Mouse (Mus musculus): ENCODE measurements at regions not wholly inside any gene's neighbourhood (a gene's known extent, or its start where the extent isn't known, plus 50 kb on each side); places are given as distances from the start of the nearest gene placed in this dataset.

GRCm38 (mm10) chr13:103460499-103460898 is 126.2 kb upstream of the Mast4 start:
- H3K27me3 ChIP-seq (ENCODE audit: control insufficient read depth, insufficient read depth, low read length), result no peaks in the 10 kb centered on the region
- no peaks in the 10 kb centered on the region for H3K4me1 ChIP-seq (replicated peaks; ENCODE audit: control insufficient read depth, insufficient read depth, low read length)
- no peak overlapping the region for H3K27ac ChIP-seq (ENCODE audit: control insufficient read depth, insufficient read depth, low read length)
- WGBS, result 94% methylated on average over 4 of the region's 4 CpGs
- TF ChIP-seq POLR2A (IDR thresholded peaks at IDR 0.05; ENCODE audit: control insufficient read depth, extremely low read depth, insufficient read depth, low read length, poor library complexity), result no peak
- no peak for TF ChIP-seq CTCF (IDR thresholded peaks at IDR 0.05; ENCODE audit: borderline replicate concordance, control insufficient read depth, extremely low read depth, insufficient read depth, low read length, poor library complexity)
- no peak for DNase-seq
- no peak overlapping the region for H3K4me3 ChIP-seq (ENCODE audit: control insufficient read depth, insufficient read depth, low read length)
- H3K36me3 ChIP-seq (ENCODE audit: control insufficient read depth, insufficient read depth, low read length), result no peaks in the 10 kb centered on the region

- no peak for TF ChIP-seq POLR2A (IDR thresholded peaks at IDR 0.05; ENCODE audit: control insufficient read depth, extremely low read depth, insufficient read depth, low read length, poor library complexity)
- TF ChIP-seq CTCF (IDR thresholded peaks at IDR 0.05; ENCODE audit: borderline replicate concordance, control insufficient read depth, extremely low read depth, insufficient read depth, low read length, poor library complexity), result no peak
- no peak overlapping the region for H3K4me3 ChIP-seq (ENCODE audit: control insufficient read depth, insufficient read depth, low read length)
- 94% methylated on average over 13 of the region's 13 CpGs for WGBS
- no peaks in the 10 kb centered on the region for H3K4me1 ChIP-seq (replicated peaks; ENCODE audit: control insufficient read depth, insufficient read depth, low read length)
- no peak overlapping the region for H3K27ac ChIP-seq (ENCODE audit: control insufficient read depth, insufficient read depth, low read length)
- DNase-seq, result no peak
- no peaks in the 10 kb centered on the region for H3K36me3 ChIP-seq (ENCODE audit: control insufficient read depth, insufficient read depth, low read length)
- no peaks in the 10 kb centered on the region for H3K27me3 ChIP-seq (ENCODE audit: control insufficient read depth, insufficient read depth, low read length)
Observed at GRCm38 (mm10) chr13:103459486-103460147, 125.3 kb upstream of the Mast4 start.

- Histone ChIP-seq H3K4me3 (ENCODE audit: control insufficient read depth, insufficient read depth, low read length) (no peak overlapping the region), H3K27ac (ENCODE audit: control insufficient read depth, insufficient read depth, low read length) (no peak overlapping the region), H3K36me3 (ENCODE audit: control insufficient read depth, insufficient read depth, low read length) (no peaks in the 10 kb centered on the region), H3K4me1 (replicated peaks; ENCODE audit: control insufficient read depth, insufficient read depth, low read length) (no peaks in the 10 kb centered on the region), H3K27me3 (ENCODE audit: control insufficient read depth, insufficient read depth, low read length) (no peaks in the 10 kb centered on the region)
- DNase-seq, result no peak
- TF ChIP-seq POLR2A (IDR thresholded peaks at IDR 0.05; ENCODE audit: control insufficient read depth, extremely low read depth, insufficient read depth, low read length, poor library complexity), result no peak
- no peak for TF ChIP-seq CTCF (IDR thresholded peaks at IDR 0.05; ENCODE audit: borderline replicate concordance, control insufficient read depth, extremely low read depth, insufficient read depth, low read length, poor library complexity)
- 89% methylated on average over 4 of the region's 4 CpGs for WGBS
Observed at GRCm38 (mm10) chr13:103452837-103453236, 118.5 kb upstream of the Mast4 start.

GRCm38 (mm10) chr13:103430589-103430988 is 96.3 kb upstream of the Mast4 start:
- DNase-seq, result no peak
- TF ChIP-seq POLR2A (IDR thresholded peaks at IDR 0.05; ENCODE audit: control insufficient read depth, extremely low read depth, insufficient read depth, low read length, poor library complexity), result no peak
- no peak for TF ChIP-seq CTCF (IDR thresholded peaks at IDR 0.05; ENCODE audit: borderline replicate concordance, control insufficient read depth, extremely low read depth, insufficient read depth, low read length, poor library complexity)
- 88% methylated on average over 3 of the region's 3 CpGs for WGBS

GRCm38 (mm10) chr13:103424011-103424410 is 89.7 kb upstream of the Mast4 start:
- no peaks in the 10 kb centered on the region for H3K27me3 ChIP-seq (ENCODE audit: control insufficient read depth, insufficient read depth, low read length)
- WGBS, result 92% methylated on average over 7 of the region's 7 CpGs
- no peak overlapping the region for H3K27ac ChIP-seq (ENCODE audit: control insufficient read depth, insufficient read depth, low read length)
- H3K4me1 ChIP-seq (replicated peaks; ENCODE audit: control insufficient read depth, insufficient read depth, low read length), result no peaks in the 10 kb centered on the region
- no peaks in the 10 kb centered on the region for H3K36me3 ChIP-seq (ENCODE audit: control insufficient read depth, insufficient read depth, low read length)
- no peak overlapping the region for H3K4me3 ChIP-seq (ENCODE audit: control insufficient read depth, insufficient read depth, low read length)
- DNase-seq, result no peak
- TF ChIP-seq CTCF (IDR thresholded peaks at IDR 0.05; ENCODE audit: borderline replicate concordance, control insufficient read depth, extremely low read depth, insufficient read depth, low read length, poor library complexity) (no peak), POLR2A (IDR thresholded peaks at IDR 0.05; ENCODE audit: control insufficient read depth, extremely low read depth, insufficient read depth, low read length, poor library complexity) (no peak)

More at GRCm38 (mm10) chr13:103430589-103430988, 96.3 kb upstream of the Mast4 start:
- no peaks in the 10 kb centered on the region for H3K36me3 ChIP-seq (ENCODE audit: control insufficient read depth, insufficient read depth, low read length)
- no peaks in the 10 kb centered on the region for H3K27me3 ChIP-seq (ENCODE audit: control insufficient read depth, insufficient read depth, low read length)
- no peaks in the 10 kb centered on the region for H3K4me1 ChIP-seq (replicated peaks; ENCODE audit: control insufficient read depth, insufficient read depth, low read length)
- no peak overlapping the region for H3K27ac ChIP-seq (ENCODE audit: control insufficient read depth, insufficient read depth, low read length)
- no peak overlapping the region for H3K4me3 ChIP-seq (ENCODE audit: control insufficient read depth, insufficient read depth, low read length)

- Histone ChIP-seq H3K27me3 (ENCODE audit: control insufficient read depth, insufficient read depth, low read length) (no peaks in the 10 kb centered on the region), H3K4me3 (ENCODE audit: control insufficient read depth, insufficient read depth, low read length) (no peak overlapping the region), H3K27ac (ENCODE audit: control insufficient read depth, insufficient read depth, low read length) (no peak overlapping the region), H3K36me3 (ENCODE audit: control insufficient read depth, insufficient read depth, low read length) (no peaks in the 10 kb centered on the region), H3K4me1 (replicated peaks; ENCODE audit: control insufficient read depth, insufficient read depth, low read length) (no peaks in the 10 kb centered on the region)
- 92% methylated on average over 8 of the region's 8 CpGs for WGBS
- no peak for DNase-seq
- TF ChIP-seq POLR2A (IDR thresholded peaks at IDR 0.05; ENCODE audit: control insufficient read depth, extremely low read depth, insufficient read depth, low read length, poor library complexity) (no peak), CTCF (IDR thresholded peaks at IDR 0.05; ENCODE audit: borderline replicate concordance, control insufficient read depth, extremely low read depth, insufficient read depth, low read length, poor library complexity) (no peak)
Observed at GRCm38 (mm10) chr13:103423417-103423816, 89.1 kb upstream of the Mast4 start.

- Histone ChIP-seq H3K36me3 (ENCODE audit: control insufficient read depth, insufficient read depth, low read length) (no peaks in the 10 kb centered on the region), H3K27me3 (ENCODE audit: control insufficient read depth, insufficient read depth, low read length) (no peaks in the 10 kb centered on the region), H3K4me3 (ENCODE audit: control insufficient read depth, insufficient read depth, low read length) (no peak overlapping the region), H3K4me1 (replicated peaks; ENCODE audit: control insufficient read depth, insufficient read depth, low read length) (no peaks in the 10 kb centered on the region), H3K27ac (ENCODE audit: control insufficient read depth, insufficient read depth, low read length) (no peak overlapping the region)
- DNase-seq, result no peak
- no peak for TF ChIP-seq CTCF (IDR thresholded peaks at IDR 0.05; ENCODE audit: borderline replicate concordance, control insufficient read depth, extremely low read depth, insufficient read depth, low read length, poor library complexity)
- no peak for TF ChIP-seq POLR2A (IDR thresholded peaks at IDR 0.05; ENCODE audit: control insufficient read depth, extremely low read depth, insufficient read depth, low read length, poor library complexity)
- 94% methylated on average over 8 of the region's 8 CpGs for WGBS
Observed at GRCm38 (mm10) chr13:103422997-103423396, 88.7 kb upstream of the Mast4 start.
